Mouse (Mus musculus) CH12.LX (cell line): ENCODE results near the gene Cgref1.

Experiments used
- CTCF ChIP-seq, 2 experiments: IDR thresholded peaks in 1 of 2; conservative IDR thresholded peaks in 1 of 2; 2 replicates each; pipeline ENCODE4 v1.5.1; 2011 to 2012; ENCODE audit warnings: low read depth in 2 of 2, low read length in 2 of 2, improper control_type of control experiment in 1 of 2, inconsistent platforms in 1 of 2, mild to moderate bottlenecking in 1 of 2, moderate library complexity in 1 of 2
- MEF2A ChIP-seq: IDR thresholded peaks from 2 replicates; pipeline ENCODE4 v1.6.1; 2014; ENCODE audit warnings: low read depth, mild to moderate bottlenecking, inconsistent platforms, low read length, improper control_type of control experiment, borderline replicate concordance
- NRF1 ChIP-seq: IDR thresholded peaks from 2 replicates; pipeline ENCODE4 v1.6.1; 2014; ENCODE audit warnings: low read depth, mild to moderate bottlenecking, inconsistent platforms, low read length, improper control_type of control experiment, moderate library complexity
- POLR2A ChIP-seq: IDR thresholded peaks from 2 replicates; pipeline ENCODE4 v1.6.1; 2011; ENCODE audit warnings: low read depth, mild to moderate bottlenecking, improper control_type of control experiment, low read length
- SIN3A ChIP-seq: IDR thresholded peaks from 2 replicates; pipeline ENCODE4 v1.6.1; 2012; ENCODE audit warnings: low read length, improper control_type of control experiment, inconsistent platforms
- TCF12 ChIP-seq: IDR thresholded peaks from 2 replicates; pipeline ENCODE4 v1.6.1; 2014; ENCODE audit warnings: low read depth, mild to moderate bottlenecking, inconsistent platforms, low read length, improper control_type of control experiment
- USF1 ChIP-seq: IDR thresholded peaks from 2 replicates; pipeline ENCODE4 v1.6.1; 2014; ENCODE audit warnings: low read depth, mild to moderate bottlenecking, inconsistent platforms, low read length, improper control_type of control experiment
- ZKSCAN1 ChIP-seq: IDR thresholded peaks from 2 replicates; pipeline ENCODE4 v1.6.1; 2012; ENCODE audit warnings: low read depth, inconsistent platforms, low read length, improper control_type of control experiment, borderline replicate concordance

- TF ChIP-seq POLR2A (no peak), CTCF (conservative IDR thresholded peaks at IDR 0.05 in 1 of 2, IDR thresholded peaks at IDR 0.05 in 1 of 2; ENCODE audit: low read depth in 2 of 2, low read length in 2 of 2) (peak in 1 of 2 experiments; percentile 21; a peak in 1 of 4 replicates), USF1 (no peak), TCF12 (no peak), NRF1 (no peak), ZKSCAN1 (no peak), SIN3A (no peak), MEF2A (no peak)
These were observed at the start of gene Cgref1 for GRCm38 (mm10) chr5:30944956-30945781.
